Mouse (Mus musculus) megakaryocyte progenitor cell, adult 5-6 weeks (primary cell): ENCODE data around the gene D430041D05Rik. TPM values are rescaled to one million over a fixed set of nuclear protein-coding genes. Genes with fewer than 3 reads are reported as not detected.
"Not testable (repeated sequence)": the region's sequence is repeated elsewhere in the genome, so short reads cannot be mapped to it uniquely, and the experiment has no call there.

Source experiments
- ATAC-seq: replicated peaks from 2 replicates; pipeline ENCODE4 v1.8.0; 2016; ENCODE audit warnings: mild to moderate bottlenecking, moderate TSS enrichment, inconsistent platforms; ENCODE audit not compliant: poor library complexity
- total RNA-seq, 2 experiments: library from RNA; stranded (forward) in 1 of 2; stranded (reverse) in 1 of 2; fragments of 157-497, 149-512 nt in 1 of 2; fragments of 200-1000 nt in 1 of 2; gene quantifications; 2 replicates each; pipeline versions ENCODE4 v1.2.3 to v1.2.4; 2015 to 2017

Gene D430041D05Rik
- total RNA-seq, 2 experiments from 2014 or later, result not detected

DNA sequence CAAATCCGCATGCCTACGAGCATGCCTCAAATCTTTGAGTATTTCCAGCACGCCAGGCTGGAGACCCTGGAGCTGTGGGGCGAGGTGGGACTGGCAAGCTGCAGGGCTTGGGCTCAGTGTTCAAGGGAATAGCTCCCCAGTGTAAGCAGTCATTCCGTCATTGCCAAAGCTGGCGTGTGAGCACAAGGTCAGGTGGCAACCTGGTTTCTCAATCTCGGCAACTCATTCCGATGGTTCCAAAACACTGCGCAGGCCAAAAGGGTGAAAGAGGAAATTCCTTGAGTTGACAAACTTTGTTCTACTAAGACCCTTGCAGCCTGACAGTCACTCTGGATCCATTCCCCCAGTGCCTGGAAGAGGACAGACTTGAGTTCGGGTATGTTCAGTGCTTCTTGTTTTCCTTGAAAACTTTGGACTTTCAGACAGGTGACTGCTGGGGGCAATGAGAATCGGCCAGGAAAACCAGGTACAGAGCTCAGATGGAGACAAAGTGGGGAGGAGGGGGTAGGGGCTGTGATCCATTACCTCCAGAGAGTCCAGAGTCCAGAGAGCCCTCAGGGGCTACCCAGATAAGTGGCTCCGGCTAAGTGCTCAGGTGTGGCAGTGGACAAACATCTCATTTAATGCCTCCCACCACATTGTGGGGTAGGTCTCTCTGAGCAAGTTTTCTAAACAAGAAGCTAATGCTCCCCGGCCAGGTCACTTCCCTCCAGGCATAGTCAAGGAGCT, 281.8 kb downstream of the D430041D05Rik start:
- ATAC-seq, result no peak

DNA sequence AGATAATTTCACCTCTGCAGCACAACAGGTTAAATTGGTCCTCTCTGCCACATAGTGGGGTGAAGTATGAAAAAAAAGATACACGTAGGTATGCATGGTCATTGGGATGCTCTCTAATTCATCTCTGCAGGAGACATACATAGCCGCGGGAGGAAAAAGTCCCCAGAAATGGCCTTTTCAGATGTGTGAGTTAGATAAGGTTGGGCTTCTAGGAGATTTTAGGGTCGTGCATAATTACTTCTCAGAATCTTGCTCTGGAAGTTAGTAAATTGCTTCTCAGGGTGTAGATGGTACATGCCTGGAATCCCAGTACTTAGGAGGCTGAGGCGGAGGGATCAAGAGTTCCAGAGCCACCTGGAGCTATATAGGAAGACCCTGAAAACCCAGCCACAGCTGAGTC, 286.7 kb downstream of the D430041D05Rik start:
- no peak for ATAC-seq

DNA sequence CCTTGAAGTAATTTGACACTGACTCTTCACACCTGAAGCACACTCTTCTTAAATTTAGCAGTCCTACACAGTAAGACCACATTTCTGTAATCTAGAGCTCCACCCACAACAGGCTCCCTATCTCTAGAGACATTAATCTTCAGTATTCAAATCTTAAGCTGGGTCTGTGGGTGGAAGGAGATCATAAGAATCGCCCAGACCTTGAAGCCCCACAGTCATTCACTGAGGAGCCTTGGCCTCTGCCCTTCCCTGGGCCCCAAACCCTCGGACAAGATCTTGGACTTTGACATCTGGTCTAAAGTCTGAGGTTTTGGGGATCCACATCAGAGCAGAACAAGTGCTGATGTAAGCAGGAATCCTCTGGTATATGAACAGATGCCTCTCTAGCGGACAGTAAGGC, 287.3 kb downstream of the D430041D05Rik start:
- ATAC-seq, result 0 out of 2 replicates have a peak, but pooled peaks have one; percentile 3

DNA sequence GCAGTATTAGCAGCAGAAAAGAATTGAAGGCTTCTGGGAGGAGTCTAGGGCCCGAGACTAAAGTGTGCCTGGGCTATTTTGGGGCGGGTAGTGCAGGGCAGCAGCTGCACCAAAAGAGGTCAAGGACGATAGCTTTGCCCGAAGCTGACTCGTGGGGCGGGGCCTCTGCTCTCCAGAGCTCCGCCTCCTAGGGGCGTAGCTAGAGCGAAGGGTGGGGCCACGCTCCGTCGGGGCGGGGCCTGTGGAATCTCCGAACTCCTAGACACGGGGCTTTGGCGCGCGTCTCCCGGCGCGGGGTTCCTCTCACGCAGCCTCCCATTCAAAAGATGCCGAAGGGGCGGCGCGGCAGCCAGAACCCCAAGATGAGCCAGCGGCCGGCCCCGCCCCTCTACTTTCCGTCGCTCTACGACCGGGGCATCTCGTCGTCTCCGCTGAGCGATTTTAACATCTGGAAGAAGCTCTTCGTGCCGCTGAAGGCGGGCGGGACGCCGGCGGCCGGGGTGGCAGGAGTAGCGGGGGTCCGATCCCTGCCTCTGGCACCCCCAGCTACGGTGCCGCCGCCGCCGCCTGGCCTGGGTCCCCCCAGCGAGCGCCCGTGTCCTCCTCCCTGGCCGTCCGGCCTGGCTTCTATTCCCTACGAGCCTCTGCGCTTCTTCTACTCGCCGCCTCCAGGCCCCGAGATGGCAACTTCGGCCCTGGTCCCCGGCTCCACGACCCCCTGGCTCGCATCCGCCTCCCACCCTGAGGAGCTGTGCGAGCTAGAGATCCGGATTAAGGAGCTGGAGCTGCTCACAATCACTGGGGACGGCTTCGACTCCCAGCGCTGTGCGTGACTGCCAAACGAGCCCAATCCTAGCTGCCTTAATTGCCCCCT, 288.1 kb downstream of the D430041D05Rik start, which contains the start of gene A930018P22Rik:
Gene A930018P22Rik (plus strand): TSS at position 265 of the 874 bp plus-strand sequence.
- peak; percentile 85 for ATAC-seq

DNA sequence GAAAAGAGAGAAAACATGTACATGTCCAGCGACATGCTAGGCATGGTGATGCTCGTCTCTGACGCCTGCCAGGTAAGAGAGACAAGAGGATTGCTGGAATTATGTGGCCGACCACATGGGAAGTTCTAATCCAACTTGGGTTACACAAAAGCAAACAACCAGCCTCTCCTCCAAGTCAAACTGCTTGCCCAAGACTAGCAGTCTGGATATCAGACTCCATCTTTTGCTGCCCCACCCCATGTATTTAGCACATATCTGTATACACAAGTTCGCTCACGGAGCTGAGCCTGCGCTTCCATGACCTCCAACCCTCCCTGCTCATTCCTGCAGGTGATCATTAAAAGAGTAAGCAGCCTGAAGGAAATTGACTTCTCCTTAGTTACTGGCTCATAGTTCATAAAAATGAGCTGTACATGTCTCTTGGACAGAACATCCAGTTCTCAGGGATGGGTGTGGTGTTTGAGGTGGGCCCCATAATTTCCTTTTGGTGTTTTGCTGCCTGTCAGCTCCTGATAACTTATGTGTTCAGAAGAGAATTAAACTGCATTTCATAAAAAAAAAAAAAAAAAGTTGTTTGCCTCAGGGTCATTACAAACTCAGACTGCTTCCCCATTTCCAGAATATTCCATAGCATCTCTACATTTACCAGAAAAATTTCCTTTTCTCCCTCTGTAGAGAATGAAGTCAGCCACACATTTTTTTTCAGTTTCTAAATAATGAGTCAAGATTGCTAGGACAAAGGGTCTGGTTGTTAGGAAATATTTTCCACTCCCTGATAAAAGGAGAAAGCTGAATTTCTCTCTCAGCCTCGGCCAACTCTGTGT, 288.9 kb downstream of the D430041D05Rik start:
- peak; percentile 51 for ATAC-seq

DNA sequence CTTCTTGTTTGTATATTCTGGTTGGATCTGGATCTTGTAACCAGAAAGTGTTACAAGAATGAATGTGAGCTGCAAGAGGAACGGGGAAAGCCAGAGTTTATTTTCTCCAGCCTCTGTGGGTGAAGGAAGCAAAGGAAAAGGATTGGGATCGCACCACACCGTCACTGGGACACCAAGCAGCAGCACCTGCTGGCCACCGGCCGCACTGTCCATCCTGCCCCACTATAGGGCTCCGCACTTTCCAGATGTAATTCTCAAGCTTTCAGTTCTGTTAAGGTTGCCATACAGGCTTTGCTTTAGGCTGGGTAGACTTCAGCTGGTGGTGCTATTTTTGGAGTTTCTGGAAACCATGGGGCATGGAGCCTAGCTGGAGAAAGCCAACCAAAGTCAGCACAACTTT, 290.5 kb downstream of the D430041D05Rik start:
- no peak for ATAC-seq

DNA sequence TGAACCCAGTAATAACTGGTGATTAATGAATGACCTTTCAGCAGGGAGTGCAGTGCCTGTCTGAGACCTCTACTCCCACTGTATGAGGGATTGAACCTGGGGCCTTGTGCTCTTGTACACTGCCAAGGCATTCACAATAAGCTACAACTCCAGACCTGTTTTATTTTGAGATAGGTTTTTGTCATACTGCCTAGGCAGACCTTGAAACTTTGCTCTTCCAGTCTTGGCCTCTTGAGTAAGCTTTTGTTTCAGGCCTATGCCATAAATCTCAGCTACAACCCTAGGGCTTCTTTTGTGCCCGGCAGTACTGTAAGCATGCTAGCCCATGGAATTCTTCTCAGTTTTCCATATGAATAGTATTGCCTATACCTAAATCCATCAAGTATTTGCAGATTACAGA, 291.7 kb downstream of the D430041D05Rik start:
- ATAC-seq, result no peak

DNA sequence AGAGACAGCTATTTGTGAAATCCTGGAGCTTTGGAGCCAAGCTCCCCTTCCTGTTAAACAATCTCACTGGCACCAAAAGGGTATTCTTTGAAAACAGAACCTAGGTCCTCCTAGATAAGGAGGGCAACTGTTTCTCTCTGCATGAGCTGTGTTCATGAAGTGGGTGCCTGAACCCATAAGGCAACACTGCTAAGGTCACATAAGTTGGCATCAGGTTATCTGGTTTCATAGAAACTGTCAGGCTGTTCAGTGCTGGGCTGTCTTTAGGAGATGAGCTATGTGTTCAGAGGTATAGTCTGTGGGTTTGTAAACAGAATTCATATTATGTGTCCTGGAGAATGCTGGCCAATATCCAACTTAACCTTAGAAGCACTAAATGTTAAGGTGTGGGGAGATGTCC, 293.6 kb downstream of the D430041D05Rik start:
- ATAC-seq, result peak; percentile 77

DNA sequence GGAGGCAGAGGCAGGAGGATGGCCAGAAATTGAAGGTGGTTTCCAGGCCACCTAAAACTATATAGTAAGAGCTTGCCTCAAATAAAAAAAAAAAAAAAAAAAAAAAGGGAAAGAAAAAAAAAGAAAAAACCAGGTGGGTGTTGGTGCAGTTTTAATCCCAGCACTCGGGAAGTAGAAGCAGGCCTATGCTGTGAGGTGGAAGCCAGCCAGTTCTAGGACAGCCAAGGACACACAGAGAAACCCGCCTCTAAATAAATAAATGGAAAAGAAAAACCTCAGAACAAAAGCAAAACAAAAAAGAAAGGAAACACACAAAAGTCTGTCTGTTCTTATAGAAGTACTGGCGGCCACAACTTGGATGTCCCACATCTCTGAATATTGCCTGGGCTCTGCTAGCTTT, 295.9 kb downstream of the D430041D05Rik start:
- no peak for ATAC-seq

DNA sequence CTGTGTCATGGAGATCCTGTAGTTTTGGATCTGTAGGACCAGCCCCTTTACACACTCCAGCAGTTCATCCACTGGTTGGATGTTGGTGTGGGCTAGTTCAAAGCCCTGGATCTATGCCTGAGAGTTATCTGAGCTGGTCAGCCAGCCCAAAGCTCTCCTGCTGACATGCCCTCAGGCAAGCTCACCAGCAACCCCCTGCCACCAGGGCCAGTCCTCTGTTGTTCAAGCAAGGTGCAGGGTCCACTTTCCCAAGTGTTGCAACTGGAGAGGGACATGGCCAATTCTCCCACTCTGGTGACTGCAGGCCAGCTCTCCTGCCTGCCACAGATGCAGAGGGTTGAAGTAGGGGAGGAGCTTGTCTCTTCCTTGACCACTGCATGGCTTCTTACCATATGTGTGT, 297.2 kb downstream of the D430041D05Rik start:
- ATAC-seq, result not testable (repeated sequence)

DNA sequence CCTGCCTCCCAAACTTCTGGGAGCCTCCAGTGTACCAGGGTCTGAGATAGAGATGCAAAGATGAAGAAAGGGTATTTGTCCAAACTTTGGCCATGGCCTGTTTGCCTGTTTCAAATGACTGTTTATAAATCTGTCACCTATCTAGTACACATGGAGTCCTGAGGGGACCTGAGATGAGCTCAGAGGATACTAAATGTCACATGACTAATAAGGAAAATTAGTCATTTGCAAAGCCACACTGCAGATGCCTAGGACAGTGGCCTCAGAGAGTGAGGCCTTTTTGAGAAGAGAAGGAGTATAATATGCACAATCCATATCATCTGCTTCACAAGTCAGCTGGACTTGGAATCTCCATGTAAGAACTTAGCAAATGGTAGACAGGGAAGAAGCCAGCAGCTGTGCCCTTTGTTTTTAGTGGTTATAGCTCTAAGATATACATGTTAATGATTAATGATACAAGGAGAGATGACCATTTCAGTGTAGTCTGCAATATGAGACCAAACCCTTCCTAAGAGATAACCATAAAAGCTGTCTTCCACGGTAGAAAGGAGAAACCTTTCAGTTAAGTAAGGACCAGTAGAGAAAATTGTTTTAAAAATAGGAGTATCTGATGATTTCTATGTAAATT, 299.5 kb downstream of the D430041D05Rik start:
- ATAC-seq, result not testable (repeated sequence)

DNA sequence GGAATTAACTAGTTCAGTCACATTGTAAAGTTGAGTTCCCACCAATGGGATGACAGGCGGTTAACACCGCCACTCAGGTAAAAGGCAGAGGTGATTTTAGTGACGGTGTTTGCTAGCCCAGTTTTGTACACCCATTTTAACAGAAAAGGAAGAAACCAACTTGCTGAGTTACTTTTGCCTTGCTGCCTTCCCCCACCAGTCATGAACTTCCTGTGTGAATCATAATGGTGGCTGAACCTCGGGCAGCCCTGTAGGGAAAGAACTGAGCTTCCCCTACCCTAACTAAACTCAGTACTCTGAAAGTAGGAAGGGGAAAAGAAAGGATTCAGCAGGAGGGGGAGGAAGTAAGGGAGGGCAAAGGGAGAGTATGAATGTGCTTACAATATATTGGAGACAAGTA, 300.8 kb downstream of the D430041D05Rik start:
- no peak for ATAC-seq

DNA sequence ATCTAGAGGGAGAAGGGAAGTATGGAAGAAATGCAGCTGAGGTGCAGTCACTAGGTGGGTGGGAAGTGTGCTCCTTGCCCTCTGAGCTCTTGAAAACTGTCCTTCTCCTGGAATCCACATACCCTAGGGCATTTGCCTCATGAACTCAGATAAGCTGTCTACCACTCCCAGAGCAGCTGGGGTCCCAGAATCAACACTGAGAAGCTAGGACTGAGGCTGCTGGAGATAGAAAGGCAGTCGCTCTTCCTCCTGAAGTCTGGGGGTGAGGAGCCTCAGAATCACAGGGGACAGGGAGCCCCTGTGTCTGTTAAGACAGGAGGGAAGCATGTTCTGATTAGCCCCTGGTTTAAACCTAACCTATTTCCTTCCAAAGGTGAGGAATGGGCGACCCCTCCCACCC, 301.3 kb downstream of the D430041D05Rik start:
- ATAC-seq, result no peak

DNA sequence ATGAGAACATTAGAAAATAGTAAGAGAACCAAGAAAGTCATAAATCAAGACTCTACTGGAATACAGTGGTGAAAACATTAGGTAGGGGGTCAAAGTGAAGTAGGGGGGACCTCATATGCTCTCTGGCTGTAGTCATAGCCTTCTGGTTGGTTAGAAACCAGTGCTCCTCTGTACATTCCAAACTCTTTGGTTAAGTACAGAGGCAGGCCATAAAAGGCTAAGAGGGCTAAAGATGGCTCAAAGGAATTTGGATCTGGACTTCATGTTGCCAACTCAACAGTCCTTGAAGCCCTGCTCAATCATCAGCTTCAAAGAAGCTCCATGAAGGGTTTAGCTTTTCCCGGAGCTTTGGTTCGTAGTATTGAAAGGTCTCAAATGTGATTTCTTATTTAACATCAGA, 301.8 kb downstream of the D430041D05Rik start:
- ATAC-seq, result not testable (repeated sequence)

DNA sequence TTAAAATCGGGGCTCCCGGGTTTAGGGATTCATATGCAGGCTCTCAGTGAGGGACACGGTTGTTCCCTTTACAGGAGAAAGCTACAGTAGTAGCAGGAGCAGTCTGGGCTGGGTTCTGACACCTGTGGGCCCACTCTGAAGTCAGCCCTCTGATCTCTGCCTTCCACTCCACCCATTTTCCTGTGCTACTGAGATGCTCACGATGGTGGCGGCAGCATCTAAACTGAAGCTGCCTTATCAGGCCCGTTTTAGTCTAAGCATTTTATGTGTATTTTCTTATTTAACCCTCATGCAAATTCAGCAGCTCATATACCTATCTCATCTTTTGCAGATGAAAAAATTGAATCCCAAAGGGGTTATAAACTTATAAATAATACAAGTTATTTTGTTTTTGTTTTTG, 306.0 kb downstream of the D430041D05Rik start:
- no peak for ATAC-seq

DNA sequence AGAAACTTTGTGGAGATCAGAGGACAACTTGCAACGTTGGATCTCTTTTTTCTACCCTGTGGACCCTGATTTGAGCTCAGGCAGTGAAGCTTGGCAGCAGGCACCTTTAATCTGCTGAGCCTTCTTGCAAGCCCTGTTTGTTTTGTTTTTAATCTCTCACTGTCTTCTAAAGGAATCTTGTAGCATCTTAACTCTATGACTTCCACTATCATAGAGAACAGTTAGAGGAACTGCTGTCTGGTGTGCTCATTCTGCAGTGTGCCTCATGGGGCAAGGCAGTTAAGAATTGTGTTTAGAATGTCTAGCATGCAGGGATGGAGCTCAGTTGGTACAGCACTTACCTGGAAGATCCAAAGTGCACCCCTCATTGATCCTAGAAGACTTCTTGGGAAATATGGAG, 310.9 kb downstream of the D430041D05Rik start:
- ATAC-seq, result 0 out of 2 replicates have a peak, but pooled peaks have one; percentile 9

DNA sequence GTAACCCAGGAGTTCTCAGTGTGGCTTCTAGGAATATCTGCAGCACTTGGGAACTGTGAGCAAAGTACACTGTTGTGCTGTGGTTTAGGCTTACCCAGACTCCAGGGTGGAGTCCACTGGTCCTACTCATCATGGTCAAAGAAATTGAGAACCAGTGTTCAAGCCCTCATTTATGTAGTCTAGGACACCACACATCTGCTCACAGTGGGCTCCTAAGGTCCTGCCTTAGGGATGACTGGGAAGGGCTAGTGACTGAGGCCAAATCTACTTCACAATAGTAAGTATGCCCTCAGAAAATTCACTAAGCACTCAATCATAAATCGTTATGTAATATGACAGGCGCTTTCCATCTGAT, 311.6 kb downstream of the D430041D05Rik start:
- ATAC-seq, result no peak

DNA sequence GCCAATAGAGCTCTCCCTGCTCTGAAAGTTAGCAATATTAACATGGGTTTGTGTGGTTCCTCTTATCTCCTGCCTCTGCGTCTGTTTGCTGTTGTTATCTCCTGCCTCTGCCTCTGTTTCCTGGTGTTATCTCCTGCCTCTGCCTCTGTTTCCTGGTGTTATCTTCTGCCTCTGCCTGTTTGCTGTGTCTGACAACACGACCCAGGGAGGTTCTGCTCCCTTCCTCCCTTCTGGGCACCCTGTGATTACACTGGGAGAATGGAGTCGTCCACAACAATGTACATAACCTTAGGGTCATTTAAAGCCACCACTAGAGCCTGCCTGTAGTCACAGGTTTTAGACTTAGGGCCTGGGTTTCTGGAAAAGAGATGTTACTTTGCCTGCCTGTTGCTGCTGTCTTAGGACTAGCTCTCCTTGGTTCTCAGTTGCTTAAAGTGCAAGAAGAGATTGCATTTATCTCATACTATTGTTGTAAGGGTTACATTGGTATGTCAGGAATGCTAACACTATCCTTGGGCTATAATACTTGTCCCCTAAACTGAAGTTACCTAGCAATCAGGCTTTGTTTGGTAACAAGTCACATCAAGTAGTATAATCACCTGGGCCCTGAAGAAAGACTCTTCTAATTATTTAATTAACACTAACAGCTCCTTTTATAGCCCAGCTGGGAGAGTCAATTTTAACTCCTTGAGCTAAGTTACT, 312.1 kb downstream of the D430041D05Rik start:
- peak; percentile 88 for ATAC-seq

DNA sequence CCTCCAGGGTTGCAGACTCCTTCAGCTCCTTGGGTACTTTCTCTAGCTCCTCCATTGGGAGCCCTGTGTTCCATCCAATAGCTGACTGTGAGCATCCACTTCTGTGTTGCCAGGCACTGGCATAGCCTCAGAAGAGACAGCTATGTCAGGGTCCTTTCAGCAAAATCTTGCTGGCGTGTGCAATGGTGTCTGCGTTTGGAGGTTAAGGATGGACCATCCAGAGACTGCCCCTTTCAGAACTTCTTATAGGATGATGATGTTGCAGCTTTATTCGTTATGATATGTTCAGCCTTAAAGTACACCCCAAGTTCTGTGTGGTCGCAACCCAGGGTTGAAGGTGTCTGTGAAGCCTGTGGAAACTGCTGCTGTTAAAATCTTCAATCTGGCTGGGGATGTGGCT, 313.4 kb downstream of the D430041D05Rik start:
- not testable (repeated sequence) for ATAC-seq

DNA sequence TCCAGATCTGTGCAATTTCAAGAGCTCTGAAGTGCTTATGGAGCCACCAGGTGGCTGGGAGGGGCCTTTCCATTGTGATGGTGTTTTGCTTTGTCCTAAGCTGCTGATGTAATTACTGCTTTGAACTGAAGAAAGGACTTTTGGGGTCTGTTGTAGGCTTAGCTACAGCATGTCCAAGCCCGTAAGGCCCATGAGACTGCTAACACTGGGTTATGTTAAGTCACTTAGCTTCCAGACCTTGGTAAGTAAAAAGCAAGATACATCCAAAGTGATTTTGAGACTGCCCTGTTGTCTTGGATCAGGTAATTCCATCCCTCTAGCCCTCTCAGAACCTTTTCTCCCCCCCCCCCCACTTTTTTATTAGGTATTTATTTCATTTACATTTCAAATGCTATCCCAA, 314.0 kb downstream of the D430041D05Rik start:
- ATAC-seq, result not testable (repeated sequence)
